In genomic region chr13:100777491-100777890, GRCm38 (mm10) we compare ENCODE assay signal across 25 mouse cellular contexts. TPM values are rescaled to one million over a fixed set of nuclear protein-coding genes. Genes with fewer than 3 reads are reported as not detected.
DNase-seq lines count a peak whose midpoint lies in the region; ATAC-seq and TF ChIP-seq lines count a peak whose summit lies in the region.
"Had no signal": no experiment of that assay in that cellular context is flagged by ENCODE, and none has a peak within 500 bp of the region (broad histone marks: within the 10 kb centered on the region; RNA-seq: fewer than 3 reads in every experiment).

No protein-coding gene starts in this region.

- peaks cover 79% of the 10 kb centered on the region for H3K4me1 ChIP-seq in liver, embryonic 12.5 days

- H3K4me3 ChIP-seq in liver, embryonic 12.5 days: no peak overlapping the region
- H3K4me3 ChIP-seq in myocyte: no peak overlapping the region
- H3K4me3 ChIP-seq: embryonic facial prominence, embryonic 15.5 days; forebrain, embryonic 13.5 days; heart, embryonic 13.5 days; hindbrain, embryonic 15.5 days; left cerebral cortex, adult 2 months; limb, embryonic 12.5 days; lung, embryonic 15.5 days; neural tube, embryonic 12.5 days had no signal

- no peaks in the 10 kb centered on the region for H3K27me3 ChIP-seq in liver, embryonic 12.5 days (replicated peaks)
- no peaks in the 10 kb centered on the region for H3K27me3 ChIP-seq in myocyte (ENCODE audit: control insufficient read depth, insufficient read depth, insufficient read length)
- H3K27me3 ChIP-seq: embryonic facial prominence, embryonic 15.5 days; forebrain, embryonic 13.5 days; heart, embryonic 13.5 days; hindbrain, embryonic 15.5 days; limb, embryonic 12.5 days; lung, embryonic 15.5 days; neural tube, embryonic 12.5 days had no signal

- no peak for TF ChIP-seq POLR2A in myocyte (IDR thresholded peaks at IDR 0.05; ENCODE audit: insufficient read length, low read depth)

- peaks cover 74% of the 10 kb centered on the region for H3K36me3 ChIP-seq in liver, embryonic 12.5 days
- peaks cover 13% of the 10 kb centered on the region for H3K36me3 ChIP-seq in myocyte (ENCODE audit: control insufficient read depth, insufficient read depth)
- H3K36me3 ChIP-seq: embryonic facial prominence, embryonic 15.5 days; hindbrain, embryonic 15.5 days had no signal

- H3K9me3 ChIP-seq in liver, embryonic 12.5 days (replicated peaks): no peaks in the 10 kb centered on the region
- H3K9me3 ChIP-seq: embryonic facial prominence, embryonic 15.5 days; forebrain, embryonic 13.5 days; heart, embryonic 13.5 days; hindbrain, embryonic 15.5 days; limb, embryonic 12.5 days; lung, embryonic 15.5 days; neural tube, embryonic 12.5 days had no signal

- H3ac ChIP-seq in myocyte (ENCODE audit: control insufficient read depth, insufficient read length): no peak overlapping the region

- peak; percentile 17 to 34 for DNase-seq in spleen, postnatal 36 days (ENCODE audit: low spot score in 2 of 2)
- no peak for DNase-seq in spleen, adult 12 weeks (ENCODE audit: low spot score)
- DNase-seq in c-Kit-positive CD71-positive TER-119-negative erythroid progenitor cells, embryonic 14.5 days (ENCODE audit: low read depth): peak; percentile 78
- DNase-seq in adrenal gland, adult 8-10 months: no peak
- DNase-seq in layer of hippocampus, adult 8-10 months (ENCODE audit: low spot score in 2 of 2): no peak
- DNase-seq: adrenal gland, adult 2 months; B cell, adult 2 months; cerebellum, adult 2 months; gastrocnemius, postnatal 25 days; heart, postnatal 36 days; thymus, postnatal 4 days had no signal

- 15% methylated on average over 3 of the region's 3 CpGs for WGBS in liver, embryonic 12.5 days (ENCODE audit: insufficient replicate concordance)

- H3K79me2 ChIP-seq in myocyte (ENCODE audit: control insufficient read depth, insufficient read depth): peaks cover 8% of the 10 kb centered on the region

- ATAC-seq in liver, embryonic 12.5 days: peak; percentile 81
- ATAC-seq in megakaryocyte, adult 5-6 weeks (ENCODE audit: poor library complexity, severe bottlenecking): no peak
- ATAC-seq: forebrain, embryonic 13.5 days; intestine, embryonic 16.5 days had no signal

- H3K9ac ChIP-seq in liver, embryonic 12.5 days: no peak overlapping the region
- H3K9ac ChIP-seq: embryonic facial prominence, embryonic 15.5 days; forebrain, embryonic 13.5 days; heart, embryonic 13.5 days; hindbrain, embryonic 15.5 days; limb, embryonic 12.5 days; lung, embryonic 15.5 days; neural tube, embryonic 12.5 days had no signal

- peak overlapping the region; percentile 86 for H3K27ac ChIP-seq in liver, embryonic 12.5 days
- H3K27ac ChIP-seq: embryonic facial prominence, embryonic 15.5 days; forebrain, embryonic 13.5 days; heart, embryonic 13.5 days; hindbrain, embryonic 15.5 days; kidney, postnatal 0 days; left cerebral cortex, adult 2 months; limb, embryonic 12.5 days; lung, embryonic 15.5 days; neural tube, embryonic 12.5 days had no signal

- peak overlapping the region; percentile 91 for H3K4me2 ChIP-seq in liver, embryonic 12.5 days
- H3K4me2 ChIP-seq in myocyte (ENCODE audit: low read depth): no peak overlapping the region
- H3K4me2 ChIP-seq: embryonic facial prominence, embryonic 15.5 days; forebrain, embryonic 13.5 days; heart, embryonic 13.5 days; hindbrain, embryonic 15.5 days; limb, embryonic 12.5 days; lung, embryonic 15.5 days; neural tube, embryonic 12.5 days had no signal

TF ChIP-seq in myocyte, 11 proteins besides CTCF, POLR2A, EP300 and RAD21:
- TF ChIP-seq MAX (IDR thresholded peaks at IDR 0.05; ENCODE audit: low read depth): no peak
- TF ChIP-seq SRF (IDR thresholded peaks at IDR 0.05; ENCODE audit: control insufficient read depth, insufficient read length, low read depth): no peak
- TF ChIP-seq TCF12 (IDR thresholded peaks at IDR 0.05; ENCODE audit: insufficient read depth, poor library complexity, severe bottlenecking): no peak
- peak; percentile 10 for TF ChIP-seq POLR2AphosphoS2 (IDR thresholded peaks at IDR 0.05; ENCODE audit: insufficient read length, low read depth)
- no peak for TF ChIP-seq USF1 (IDR thresholded peaks at IDR 0.05; ENCODE audit: low read depth)

RNA-seq across cellular contexts. Expression of gene Cenph, which starts 1.8 kb away (rescaled TPM):
- 45.3 and 47.4 TPM in 2 replicates for polyA plus RNA-seq in liver, embryonic 12.5 days (2016; fragmentation: Nextera tagmentation; extraction: Ambion mirVana)
- 3.0 TPM for polyA plus RNA-seq in myocyte (2012; fragmentation: generic; extraction: Trizol)
- 36.9 and 44.5 TPM in 2 replicates for total RNA-seq in megakaryocyte, adult 5-6 weeks (2015)
- total RNA-seq in megakaryocyte, adult 5-6 weeks (2017): 31.4 and 39.6 TPM in 2 replicates
- total RNA-seq in adrenal gland, adult 8-10 months (2022): under 1 TPM in 3 of 4 experiments, not detected in 1; 0.38 to 0.66 (median 0.55) TPM
- total RNA-seq in layer of hippocampus, adult 8-10 months (2022): under 1 TPM in 3 of 4 experiments, not detected in 1; 0.33 to 0.90 (median 0.43) TPM
- total RNA-seq: gastrocnemius, postnatal 25 days; layer of hippocampus, adult 18-20 months had no signal

RNA-seq across cellular contexts. Expression of gene Ccnb1, which starts 8.9 kb away (rescaled TPM):
- 284 and 289 TPM in 2 replicates for polyA plus RNA-seq in liver, embryonic 12.5 days (2016; fragmentation: Nextera tagmentation; extraction: Ambion mirVana)
- polyA plus RNA-seq in myocyte (2012; fragmentation: generic; extraction: Trizol): 45.4 TPM
- 133 and 142 TPM in 2 replicates for total RNA-seq in megakaryocyte, adult 5-6 weeks (2015)
- 188 and 197 TPM in 2 replicates for total RNA-seq in megakaryocyte, adult 5-6 weeks (2017)
- 1 to 10 TPM in 3 of 4 experiments, under 1 TPM in 1; 0.97 to 3.7 (median 2.3) TPM for total RNA-seq in adrenal gland, adult 8-10 months (2022)
- 1 to 10 TPM in 1 of 4 experiments, under 1 TPM in 3; 0.34 to 1.2 (median 0.40) TPM for total RNA-seq in layer of hippocampus, adult 8-10 months (2022)

RNA-seq across cellular contexts. Expression of gene Mrps36, which starts 33.0 kb away (rescaled TPM):
- 174 and 179 TPM in 2 replicates for polyA plus RNA-seq in liver, embryonic 12.5 days (2016; fragmentation: Nextera tagmentation; extraction: Ambion mirVana)
- 126 TPM for polyA plus RNA-seq in myocyte (2012; fragmentation: generic; extraction: Trizol)
- 53.2 and 56.6 TPM in 2 replicates for total RNA-seq in megakaryocyte, adult 5-6 weeks (2015)
- total RNA-seq in megakaryocyte, adult 5-6 weeks (2017): 47.2 and 52.2 TPM in 2 replicates
- 100 to 1,000 TPM in 1 of 4 experiments, 10 to 100 TPM in 3; 62.7 to 106 (median 84.0) TPM for total RNA-seq in adrenal gland, adult 8-10 months (2022)
- total RNA-seq in layer of hippocampus, adult 8-10 months (2022): 10 to 100 TPM; 48.1 to 57.2 (median 53.7) TPM

RNA-seq across cellular contexts. Expression of gene Cdk7, which starts 46.8 kb away (rescaled TPM):
- 60.1 TPM in 2 replicates for polyA plus RNA-seq in liver, embryonic 12.5 days (2016; fragmentation: Nextera tagmentation; extraction: Ambion mirVana)
- 23.6 TPM for polyA plus RNA-seq in myocyte (2012; fragmentation: generic; extraction: Trizol)
- total RNA-seq in megakaryocyte, adult 5-6 weeks (2015): 26.1 and 27.2 TPM in 2 replicates
- total RNA-seq in megakaryocyte, adult 5-6 weeks (2017): 22.2 and 22.6 TPM in 2 replicates
- total RNA-seq in adrenal gland, adult 8-10 months (2022): 10 to 100 TPM; 45.1 to 57.7 (median 45.5) TPM
- total RNA-seq in layer of hippocampus, adult 8-10 months (2022): 10 to 100 TPM; 38.7 to 47.0 (median 42.0) TPM

RNA-seq across cellular contexts. Expression of gene Slc30a5, which starts 55.7 kb away (rescaled TPM):
- 40.8 and 45.1 TPM in 2 replicates for polyA plus RNA-seq in liver, embryonic 12.5 days (2016; fragmentation: Nextera tagmentation; extraction: Ambion mirVana)
- polyA plus RNA-seq in myocyte (2012; fragmentation: generic; extraction: Trizol): 20.9 TPM
- total RNA-seq in megakaryocyte, adult 5-6 weeks (2015): 73.0 and 85.6 TPM in 2 replicates
- 75.7 and 78.5 TPM in 2 replicates for total RNA-seq in megakaryocyte, adult 5-6 weeks (2017)
- total RNA-seq in adrenal gland, adult 8-10 months (2022): 10 to 100 TPM; 42.6 to 47.9 (median 44.9) TPM
- 10 to 100 TPM; 35.5 to 39.0 (median 37.7) TPM for total RNA-seq in layer of hippocampus, adult 8-10 months (2022)

Comparison
In these comparisons a context has a peak if more than half of its experiments do, and no peak if none do; other contexts are left out.
1. DNase-seq: peak in spleen, postnatal 36 days (2 of 2) and c-Kit-positive CD71-positive TER-119-negative erythroid progenitor cells, embryonic 14.5 days (single experiment); none in spleen, adult 12 weeks (single experiment), adrenal gland, adult 8-10 months (single experiment) and layer of hippocampus, adult 8-10 months (0 of 2).
2. RNA of gene Cenph, which starts 1.8 kb away (total RNA-seq): 31.4 to 44.5 TPM in megakaryocyte, adult 5-6 weeks; 0.38 to 0.66 TPM in adrenal gland, adult 8-10 months and 0.33 to 0.90 TPM in layer of hippocampus, adult 8-10 months; every median in the first group is over 10 times any median in the second.
3. RNA of gene Ccnb1, which starts 8.9 kb away (total RNA-seq): 133 to 197 TPM in megakaryocyte, adult 5-6 weeks; 0.97 to 3.7 TPM in adrenal gland, adult 8-10 months and 0.34 to 1.2 TPM in layer of hippocampus, adult 8-10 months; every median in the first group is over 10 times any median in the second.